Mouse (Mus musculus): ENCODE results near the gene S100a14.
A peak's percentile ranks its signal among the peaks of the same experiment; 100 is the strongest.

- TF ChIP-seq CTCF (IDR thresholded peaks at IDR 0.05; ENCODE audit: extremely low read depth, insufficient read depth, low read length) (no peak), POLR2A (IDR thresholded peaks at IDR 0.05; ENCODE audit: extremely low read depth, insufficient read depth, low read length) (peak; percentile 62; the same call in 1 of the 2 replicates)
Observed at GRCm38 (mm10) chr3:90508950-90509746, 17.5 kb upstream of the S100a14 start, which contains the start of gene Chtop.

Measured in cortical plate, adult 2 months (tissue).